Mouse (Mus musculus): ENCODE measurements at regions not wholly inside any gene's neighbourhood (a gene's known extent, or its start where the extent isn't known, plus 50 kb on each side); places are given as distances from the start of the nearest gene placed in this dataset.

DNA sequence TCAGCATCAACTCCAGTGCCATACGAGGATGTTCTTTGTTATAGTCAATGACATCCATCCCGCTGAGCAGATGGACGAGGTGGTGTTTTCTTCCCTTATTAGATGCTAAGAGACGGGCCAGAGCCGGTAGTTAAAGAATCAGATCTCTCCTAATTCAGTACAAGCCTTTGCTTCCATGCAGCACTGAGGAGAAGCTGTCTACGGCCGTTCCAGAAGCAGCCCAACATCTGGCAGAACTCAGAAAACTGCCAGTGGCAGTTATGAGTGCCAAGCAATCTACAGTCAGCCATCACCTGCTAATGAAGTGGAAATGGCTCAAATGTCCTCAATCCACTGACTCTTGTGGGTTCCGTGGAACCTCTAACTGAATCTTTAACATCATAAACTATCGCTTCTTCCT is 141.3 kb upstream of the Fam3c start:
- TF ChIP-seq GATA1 (IDR thresholded peaks at IDR 0.05; ENCODE audit: borderline replicate concordance, low read length) (no peak), FLI1 (IDR thresholded peaks at IDR 0.05; ENCODE audit: low read length) (no peak)

All from megakaryocyte, embryonic 14.5 days (primary cell).